Mouse (Mus musculus): ENCODE data around the gene Map1a. TPM values are rescaled to one million over a fixed set of nuclear protein-coding genes. Genes with fewer than 3 reads are reported as not detected.

Map1a gene
- polyA plus RNA-seq, 1 experiment from 2014 or later: 7.3 TPM

DNA sequence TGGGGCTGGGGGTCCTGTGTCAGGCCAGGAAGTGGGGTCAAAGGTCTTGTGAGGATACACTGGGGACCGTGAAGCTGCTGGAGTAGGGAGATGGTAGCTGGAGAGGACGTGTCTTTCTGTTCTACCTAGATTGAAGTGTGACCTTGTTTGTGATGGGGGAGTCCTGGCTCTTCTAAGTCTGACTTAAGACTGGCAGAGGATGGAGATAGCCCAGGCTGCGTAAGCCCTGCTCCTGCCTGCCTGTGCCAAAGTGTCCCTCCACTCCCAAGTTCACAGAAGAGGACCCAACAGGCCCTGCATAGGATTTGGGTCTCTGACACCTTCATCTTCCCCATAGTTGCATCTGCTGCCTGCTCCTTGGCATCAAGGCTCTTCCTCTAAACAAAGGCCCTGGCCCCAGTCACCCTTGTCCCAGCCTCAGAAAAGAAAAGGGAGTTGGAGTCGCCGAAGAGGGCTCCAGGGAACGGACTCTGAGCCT lies 7.4 kb downstream of the Map1a start:
- peak overlapping the region; percentile 80 for H3K4me2 ChIP-seq (ENCODE audit: low read length)
- WGBS: 24% methylated on average over 6 of the region's 6 CpGs
- ATAC-seq (ENCODE audit: insufficient number of reproducible peaks, insufficient read depth, low FRiP score, low read depth): no peak
- H3K36me3 ChIP-seq (ENCODE audit: control insufficient read depth, insufficient read depth, low read length): peaks cover 27% of the 10 kb centered on the region
- H3K9me3 ChIP-seq (ENCODE audit: control insufficient read depth, low read length): no peaks in the 10 kb centered on the region
- H3K27me3 ChIP-seq (ENCODE audit: control insufficient read depth, insufficient read depth, low read length): 0 out of 2 replicates have a peak, but pooled peaks cover 6% of the 10 kb centered on the region
- no peak overlapping the region for H3K27ac ChIP-seq (replicated peaks in 1 of 2; ENCODE audit: control insufficient read depth in 1 of 2, insufficient read depth in 1 of 2, low read depth in 2 of 2, low read length in 2 of 2)
- peak overlapping the region; percentile 73; the same call in 1 of the 2 replicates for H3K9ac ChIP-seq (ENCODE audit: low read length)
- H3K4me1 ChIP-seq (ENCODE audit: control insufficient read depth in 2 of 2, insufficient read depth in 2 of 2, low read length in 2 of 2): peaks cover 35 to 48% of the 10 kb centered on the region in 2 experiments
- peak overlapping the region; percentile 53 to 54; a peak in 3 of 4 replicates for H3K4me3 ChIP-seq (ENCODE audit: control insufficient read depth in 1 of 2, insufficient read depth in 1 of 2, low read depth in 1 of 2, low read length in 2 of 2)

DNA sequence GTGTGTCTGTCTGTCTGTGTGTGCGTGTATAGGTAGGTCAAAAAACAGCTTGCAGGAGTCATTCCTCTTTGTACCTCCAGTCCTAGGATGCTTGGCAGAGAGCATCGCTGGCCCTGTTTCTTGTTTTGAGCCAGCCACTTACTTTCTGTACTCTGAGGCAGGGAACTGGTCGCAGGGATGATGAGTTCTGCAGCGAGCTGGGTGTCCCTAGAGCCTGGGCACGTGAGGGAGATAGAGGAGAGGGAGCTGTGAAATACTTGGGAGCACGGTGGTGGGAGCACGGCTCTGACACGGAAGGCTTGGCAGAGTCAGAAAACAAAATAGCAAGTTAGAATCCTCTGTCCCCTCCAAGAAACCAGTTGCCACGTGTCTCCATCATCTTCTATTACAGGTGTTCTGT lies 8.3 kb downstream of the Map1a start:
- H3K9me3 ChIP-seq (ENCODE audit: control insufficient read depth, low read length): no peaks in the 10 kb centered on the region
- 0 out of 2 replicates have a peak overlapping the region, but pooled peaks have one; percentile 2 for H3K9ac ChIP-seq (ENCODE audit: low read length)
- H3K4me2 ChIP-seq (ENCODE audit: low read length): no peak overlapping the region
- 9% methylated on average over 9 of the region's 9 CpGs for WGBS
- ATAC-seq (ENCODE audit: insufficient number of reproducible peaks, insufficient read depth, low FRiP score, low read depth): no peak
- no peak overlapping the region for H3K27ac ChIP-seq (replicated peaks in 1 of 2; ENCODE audit: control insufficient read depth in 1 of 2, insufficient read depth in 1 of 2, low read depth in 2 of 2, low read length in 2 of 2)
- peaks cover 35 to 48% of the 10 kb centered on the region in 2 experiments for H3K4me1 ChIP-seq (ENCODE audit: control insufficient read depth in 2 of 2, insufficient read depth in 2 of 2, low read length in 2 of 2)
- H3K27me3 ChIP-seq (ENCODE audit: control insufficient read depth, insufficient read depth, low read length): 0 out of 2 replicates have a peak, but pooled peaks cover 6% of the 10 kb centered on the region
- H3K4me3 ChIP-seq (ENCODE audit: control insufficient read depth in 1 of 2, insufficient read depth in 1 of 2, low read depth in 1 of 2, low read length in 2 of 2): no peak overlapping the region
- H3K36me3 ChIP-seq (ENCODE audit: control insufficient read depth, insufficient read depth, low read length): peaks cover 36% of the 10 kb centered on the region

DNA sequence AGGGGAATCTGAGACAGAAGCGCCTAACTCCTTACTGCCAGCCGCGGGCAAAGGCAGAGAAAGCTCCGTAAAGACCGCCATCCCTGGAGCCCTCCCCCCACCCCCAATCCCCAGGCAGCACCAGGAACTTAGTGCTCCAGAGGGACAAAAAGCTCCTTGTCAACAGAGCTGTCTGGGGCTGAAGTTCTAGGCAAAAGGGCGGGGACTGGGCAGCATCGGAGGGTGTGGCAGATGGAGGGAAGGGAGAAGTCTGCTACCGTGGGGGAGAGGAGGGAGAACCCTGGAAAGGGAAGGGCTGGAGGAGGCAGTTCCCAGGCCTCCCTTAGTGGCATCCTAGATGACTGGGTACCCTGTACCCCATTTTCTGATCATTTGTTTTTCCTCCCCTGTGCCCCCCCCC lies 8.7 kb downstream of the Map1a start:
- ATAC-seq (ENCODE audit: insufficient number of reproducible peaks, insufficient read depth, low FRiP score, low read depth): no peak
- Histone ChIP-seq H3K9me3 (ENCODE audit: control insufficient read depth, low read length) (no peaks in the 10 kb centered on the region), H3K4me1 (ENCODE audit: control insufficient read depth in 2 of 2, insufficient read depth in 2 of 2, low read length in 2 of 2) (peaks cover 35 to 48% of the 10 kb centered on the region in 2 experiments), H3K9ac (ENCODE audit: low read length) (peak overlapping the region; percentile 2; the same call in 1 of the 2 replicates), H3K36me3 (ENCODE audit: control insufficient read depth, insufficient read depth, low read length) (peaks cover 40% of the 10 kb centered on the region), H3K27ac (replicated peaks in 1 of 2; ENCODE audit: control insufficient read depth in 1 of 2, insufficient read depth in 1 of 2, low read depth in 2 of 2, low read length in 2 of 2) (no peak overlapping the region), H3K4me3 (ENCODE audit: control insufficient read depth in 1 of 2, insufficient read depth in 1 of 2, low read depth in 1 of 2, low read length in 2 of 2) (no peak overlapping the region), H3K27me3 (ENCODE audit: control insufficient read depth, insufficient read depth, low read length) (0 out of 2 replicates have a peak, but pooled peaks cover 6% of the 10 kb centered on the region), H3K4me2 (ENCODE audit: low read length) (no peak overlapping the region)
- WGBS: 12% methylated on average over 8 of the region's 8 CpGs

DNA sequence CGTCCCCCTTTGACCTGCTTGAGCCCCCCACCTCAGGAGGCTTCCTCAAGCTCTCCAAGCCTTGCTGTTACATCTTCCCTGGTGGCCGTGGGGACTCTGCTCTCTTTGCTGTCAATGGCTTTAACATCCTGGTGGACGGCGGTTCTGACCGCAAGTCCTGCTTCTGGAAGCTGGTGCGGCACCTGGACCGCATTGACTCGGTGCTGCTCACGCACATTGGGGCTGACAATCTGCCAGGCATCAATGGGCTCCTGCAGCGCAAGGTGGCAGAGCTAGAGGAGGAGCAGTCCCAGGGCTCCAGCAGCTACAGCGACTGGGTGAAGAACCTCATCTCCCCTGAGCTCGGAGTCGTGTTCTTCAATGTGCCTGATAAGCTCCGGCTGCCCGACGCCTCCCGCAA lies 10.1 kb downstream of the Map1a start:
- Histone ChIP-seq H3K4me3 (ENCODE audit: control insufficient read depth in 1 of 2, insufficient read depth in 1 of 2, low read depth in 1 of 2, low read length in 2 of 2) (no peak overlapping the region), H3K4me1 (ENCODE audit: control insufficient read depth in 2 of 2, insufficient read depth in 2 of 2, low read length in 2 of 2) (peaks cover 25 to 37% of the 10 kb centered on the region in 2 experiments), H3K27me3 (ENCODE audit: control insufficient read depth, insufficient read depth, low read length) (0 out of 2 replicates have a peak, but pooled peaks cover 6% of the 10 kb centered on the region), H3K9me3 (ENCODE audit: control insufficient read depth, low read length) (no peaks in the 10 kb centered on the region), H3K27ac (replicated peaks in 1 of 2; ENCODE audit: control insufficient read depth in 1 of 2, insufficient read depth in 1 of 2, low read depth in 2 of 2, low read length in 2 of 2) (no peak overlapping the region), H3K4me2 (ENCODE audit: low read length) (no peak overlapping the region), H3K9ac (ENCODE audit: low read length) (no peak overlapping the region), H3K36me3 (ENCODE audit: control insufficient read depth, insufficient read depth, low read length) (peaks cover 54% of the 10 kb centered on the region)
- 74% methylated on average over 17 of the region's 17 CpGs for WGBS
- ATAC-seq (ENCODE audit: insufficient number of reproducible peaks, insufficient read depth, low FRiP score, low read depth): no peak

DNA sequence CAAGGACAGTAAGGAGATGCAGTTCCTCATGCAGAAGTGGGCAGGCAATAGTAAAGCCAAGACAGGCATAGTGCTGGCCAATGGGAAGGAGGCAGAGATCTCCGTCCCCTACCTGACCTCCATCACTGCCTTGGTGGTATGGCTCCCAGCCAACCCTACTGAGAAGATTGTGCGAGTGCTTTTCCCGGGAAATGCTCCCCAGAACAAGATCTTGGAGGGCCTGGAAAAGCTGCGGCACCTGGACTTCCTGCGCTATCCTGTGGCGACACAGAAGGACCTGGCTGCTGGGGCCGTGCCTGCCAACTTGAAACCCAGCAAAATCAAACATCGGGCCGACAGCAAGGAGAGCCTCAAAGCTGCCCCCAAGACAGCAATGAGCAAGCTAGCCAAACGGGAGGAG lies 10.6 kb downstream of the Map1a start:
- 0 out of 2 replicates have a peak, but pooled peaks cover 7% of the 10 kb centered on the region for H3K27me3 ChIP-seq (ENCODE audit: control insufficient read depth, insufficient read depth, low read length)
- WGBS: 78% methylated on average over 10 of the region's 10 CpGs

DNA sequence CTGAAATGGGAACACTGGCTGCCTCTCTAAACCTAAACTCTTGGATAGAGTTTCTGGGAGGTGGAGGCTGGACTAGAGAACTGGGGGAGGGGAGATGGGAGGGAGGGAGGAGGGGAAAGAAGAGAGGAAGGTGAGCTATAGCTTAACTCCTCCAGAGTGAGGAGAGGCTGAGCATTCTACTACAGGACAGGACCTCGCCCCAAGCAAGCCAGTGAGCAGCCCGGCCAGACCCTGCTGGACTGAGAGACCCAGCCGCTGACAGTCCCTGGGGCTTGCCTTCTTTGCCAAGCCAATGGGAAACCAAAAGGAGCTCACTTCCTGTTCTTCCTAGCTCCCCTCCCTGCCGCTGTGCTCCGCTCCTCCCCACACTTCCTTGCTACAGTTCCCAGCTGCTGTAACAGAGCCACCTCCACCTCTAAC lies 19.6 kb downstream of the Map1a start:
- Histone ChIP-seq H3K9ac (ENCODE audit: low read length) (no peak overlapping the region), H3K4me1 (ENCODE audit: control insufficient read depth in 2 of 2, insufficient read depth in 2 of 2, low read length in 2 of 2) (peaks cover 0 to 3% of the 10 kb centered on the region in 2 experiments; a peak in 1 of 4 replicates), H3K27ac (replicated peaks in 1 of 2; ENCODE audit: control insufficient read depth in 1 of 2, insufficient read depth in 1 of 2, low read depth in 2 of 2, low read length in 2 of 2) (no peak overlapping the region), H3K27me3 (ENCODE audit: control insufficient read depth, insufficient read depth, low read length) (0 out of 2 replicates have a peak, but pooled peaks cover 8% of the 10 kb centered on the region), H3K4me3 (ENCODE audit: control insufficient read depth in 1 of 2, insufficient read depth in 1 of 2, low read depth in 1 of 2, low read length in 2 of 2) (no peak overlapping the region), H3K9me3 (ENCODE audit: control insufficient read depth, low read length) (no peaks in the 10 kb centered on the region), H3K36me3 (ENCODE audit: control insufficient read depth, insufficient read depth, low read length) (peaks cover 38% of the 10 kb centered on the region), H3K4me2 (ENCODE audit: low read length) (peak overlapping the region; percentile 31)
- 16% methylated on average over 5 of the region's 5 CpGs for WGBS
- peak; percentile 30; the same call in 1 of the 2 replicates for ATAC-seq (ENCODE audit: insufficient number of reproducible peaks, insufficient read depth, low FRiP score, low read depth)

More for the DNA sequence above, 10.6 kb downstream of the Map1a start:
- no peak for ATAC-seq (ENCODE audit: insufficient number of reproducible peaks, insufficient read depth, low FRiP score, low read depth)
- Histone ChIP-seq H3K4me2 (ENCODE audit: low read length) (no peak overlapping the region), H3K27ac (replicated peaks in 1 of 2; ENCODE audit: control insufficient read depth in 1 of 2, insufficient read depth in 1 of 2, low read depth in 2 of 2, low read length in 2 of 2) (no peak overlapping the region), H3K9ac (ENCODE audit: low read length) (no peak overlapping the region), H3K9me3 (ENCODE audit: control insufficient read depth, low read length) (no peaks in the 10 kb centered on the region), H3K4me1 (ENCODE audit: control insufficient read depth in 2 of 2, insufficient read depth in 2 of 2, low read length in 2 of 2) (peaks cover 19 to 31% of the 10 kb centered on the region in 2 experiments; a peak in 3 of 4 replicates), H3K36me3 (ENCODE audit: control insufficient read depth, insufficient read depth, low read length) (peaks cover 59% of the 10 kb centered on the region), H3K4me3 (ENCODE audit: control insufficient read depth in 1 of 2, insufficient read depth in 1 of 2, low read depth in 1 of 2, low read length in 2 of 2) (no peak overlapping the region)

DNA sequence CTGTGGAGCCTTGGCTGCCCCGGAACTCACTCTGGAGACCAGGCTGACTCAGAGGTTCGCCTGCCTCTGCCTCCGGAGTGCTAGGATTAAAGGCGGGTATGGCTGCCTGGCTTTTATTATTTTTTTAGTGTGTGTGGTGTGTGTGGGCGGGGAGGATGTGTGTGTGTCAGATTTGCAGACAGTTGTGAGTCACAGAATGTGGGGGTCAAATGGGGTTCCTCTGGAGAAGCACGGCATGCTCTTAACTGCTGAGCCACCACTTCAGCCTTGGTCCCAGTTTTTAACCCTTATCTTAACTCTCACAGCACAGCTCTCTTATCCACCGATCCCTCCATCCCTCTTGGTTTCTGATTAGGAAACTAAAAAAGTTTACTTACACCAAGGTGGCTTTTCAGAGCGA lies 26.9 kb downstream of the Map1a start:
- 52% methylated on average over 8 of the region's 8 CpGs for WGBS
- Histone ChIP-seq H3K4me2 (ENCODE audit: low read length) (no peak overlapping the region), H3K36me3 (ENCODE audit: control insufficient read depth, insufficient read depth, low read length) (peaks cover 12% of the 10 kb centered on the region; the same call in 1 of the 2 replicates), H3K9me3 (ENCODE audit: control insufficient read depth, low read length) (no peaks in the 10 kb centered on the region), H3K27me3 (ENCODE audit: control insufficient read depth, insufficient read depth, low read length) (no peaks in the 10 kb centered on the region), H3K4me1 (ENCODE audit: control insufficient read depth in 2 of 2, insufficient read depth in 2 of 2, low read length in 2 of 2) (no peaks in the 10 kb centered on the region), H3K9ac (ENCODE audit: low read length) (no peak overlapping the region), H3K27ac (replicated peaks in 1 of 2; ENCODE audit: control insufficient read depth in 1 of 2, insufficient read depth in 1 of 2, low read depth in 2 of 2, low read length in 2 of 2) (no peak overlapping the region), H3K4me3 (ENCODE audit: control insufficient read depth in 1 of 2, insufficient read depth in 1 of 2, low read depth in 1 of 2, low read length in 2 of 2) (no peak overlapping the region)
- ATAC-seq (ENCODE audit: insufficient number of reproducible peaks, insufficient read depth, low FRiP score, low read depth): no peak

DNA sequence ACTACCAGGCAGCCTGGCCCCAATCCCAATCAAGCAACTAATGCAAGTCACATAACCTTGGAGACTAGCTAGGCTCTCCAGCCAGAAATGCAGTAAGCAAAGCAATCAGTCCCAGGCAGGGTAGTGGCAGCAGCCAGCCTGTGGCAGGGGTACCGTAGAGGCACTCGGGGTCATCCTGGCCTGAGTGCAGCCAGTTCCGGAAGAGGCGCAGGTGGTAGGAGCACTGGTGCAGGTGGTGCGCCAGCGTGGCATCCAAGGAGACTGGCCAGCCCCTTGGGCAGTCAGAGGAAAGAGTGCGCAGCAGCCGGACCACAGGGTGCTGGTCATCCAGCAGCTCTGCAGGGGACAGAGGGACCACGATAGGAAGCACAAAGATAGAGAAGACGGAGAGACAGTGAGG lies 33.6 kb downstream of the Map1a start:
- Histone ChIP-seq H3K9me3 (ENCODE audit: control insufficient read depth, low read length) (no peaks in the 10 kb centered on the region), H3K4me3 (ENCODE audit: control insufficient read depth in 1 of 2, insufficient read depth in 1 of 2, low read depth in 1 of 2, low read length in 2 of 2) (no peak overlapping the region), H3K27ac (replicated peaks in 1 of 2; ENCODE audit: control insufficient read depth in 1 of 2, insufficient read depth in 1 of 2, low read depth in 2 of 2, low read length in 2 of 2) (no peak overlapping the region), H3K4me1 (ENCODE audit: control insufficient read depth in 2 of 2, insufficient read depth in 2 of 2, low read length in 2 of 2) (no peaks in the 10 kb centered on the region), H3K27me3 (ENCODE audit: control insufficient read depth, insufficient read depth, low read length) (no peaks in the 10 kb centered on the region), H3K4me2 (ENCODE audit: low read length) (no peak overlapping the region), H3K36me3 (ENCODE audit: control insufficient read depth, insufficient read depth, low read length) (peaks cover 12% of the 10 kb centered on the region; the same call in 1 of the 2 replicates), H3K9ac (ENCODE audit: low read length) (no peak overlapping the region)
- WGBS: 84% methylated on average over 10 of the region's 10 CpGs
- ATAC-seq (ENCODE audit: insufficient number of reproducible peaks, insufficient read depth, low FRiP score, low read depth): no peak

Data from heart, embryonic 14.5 days (tissue).